Mouse (Mus musculus) kidney, adult 2 months (tissue): ENCODE results near the gene Endog.

ENCODE experiments used
- CTCF ChIP-seq: fragments of 200-500 bp; conservative IDR thresholded peaks from 2 replicates; pipeline ENCODE4 v1.5.1; 2011; ENCODE audit warnings: low read depth, mild to moderate bottlenecking, control low read depth, low read length, moderate library complexity, mixed read lengths; ENCODE audit not compliant: insufficient read depth, insufficient read length
- POLR2A ChIP-seq: fragments of 200-500 bp; IDR thresholded peaks from one replicate; pipeline ENCODE4 v1.6.1; 2011; ENCODE audit warnings: low read depth, low read length, control low read depth

DNA sequence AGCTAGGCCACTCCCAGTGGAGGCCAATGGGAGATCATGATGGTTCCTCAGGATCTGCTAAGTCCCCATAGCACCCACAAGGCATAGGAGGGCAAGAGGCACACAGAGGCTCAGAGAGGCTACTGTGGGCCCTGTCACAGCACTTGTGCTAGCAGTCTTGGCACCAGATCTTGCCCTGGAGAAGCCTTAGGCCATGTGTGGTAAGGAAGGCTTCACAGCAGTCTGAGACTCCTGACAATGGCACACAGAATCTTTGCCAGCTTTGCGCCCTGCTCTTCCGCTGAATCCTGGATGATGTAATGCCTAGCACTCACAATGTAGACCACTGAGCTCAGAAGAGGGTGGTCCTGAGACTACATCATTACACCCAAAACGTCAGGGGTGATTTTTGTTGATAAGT lies 23.4 kb downstream of the Endog start:
- TF ChIP-seq POLR2A: no peak
- TF ChIP-seq CTCF: no peak
